Mouse (Mus musculus) frontal cortex, postnatal 36 days (tissue): ENCODE measurements at regions not wholly inside any gene's neighbourhood (a gene's known extent, or its start where the extent isn't known, plus 50 kb on each side); places are given as distances from the start of the nearest gene placed in this dataset.
A peak's percentile ranks its signal among the peaks of the same experiment; 100 is the strongest.
"Not testable (repeated sequence)": the region's sequence is repeated elsewhere in the genome, so short reads cannot be mapped to it uniquely, and the experiment has no call there.

Experiments used
- DNase-seq, 2 experiments: peaks; one replicate each; pipeline ENCODE4 v3.0.0; 2022; ENCODE audit warnings: low spot score in 2 of 2

- no peak for DNase-seq
Measured at GRCm38 (mm10) chr12:5956141-5956540, 580.7 kb upstream of the Klhl29 start.

- DNase-seq, result no peak
Measured at GRCm38 (mm10) chr12:5955564-5955963, 580.1 kb upstream of the Klhl29 start.

- peak in 1 of 2 experiments; percentile 15 for DNase-seq
Measured at GRCm38 (mm10) chr12:5943346-5943925, 568.0 kb upstream of the Klhl29 start.

GRCm38 (mm10) chr12:5921262-5921661 is 545.8 kb upstream of the Klhl29 start:
- no peak for DNase-seq

- no peak for DNase-seq
Measured at GRCm38 (mm10) chr12:5918030-5918429, 542.5 kb upstream of the Klhl29 start.

GRCm38 (mm10) chr12:5906251-5906650 is 530.8 kb upstream of the Klhl29 start:
- DNase-seq, result no peak

GRCm38 (mm10) chr12:5891786-5892185 is 516.3 kb upstream of the Klhl29 start:
- DNase-seq, result not testable (repeated sequence)

- DNase-seq, result no peak
Measured at GRCm38 (mm10) chr12:5866701-5867100, 491.2 kb upstream of the Klhl29 start.

GRCm38 (mm10) chr12:5859795-5860194 is 484.3 kb upstream of the Klhl29 start:
- DNase-seq, result no peak

- peak; percentile 39 to 61 for DNase-seq
Measured at GRCm38 (mm10) chr12:5856421-5856820, 480.9 kb upstream of the Klhl29 start.

- DNase-seq, result no peak
Measured at GRCm38 (mm10) chr12:5810427-5810826, 434.9 kb upstream of the Klhl29 start.

GRCm38 (mm10) chr12:5810009-5810408 is 434.5 kb upstream of the Klhl29 start:
- DNase-seq, result no peak

GRCm38 (mm10) chr12:5807996-5808886 is 432.8 kb upstream of the Klhl29 start:
- no peak for DNase-seq

GRCm38 (mm10) chr12:5805731-5806130 is 430.2 kb upstream of the Klhl29 start:
- no peak for DNase-seq

- peak; percentile 15 to 17 for DNase-seq
Measured at GRCm38 (mm10) chr12:5793051-5793450, 417.6 kb upstream of the Klhl29 start.

GRCm38 (mm10) chr12:5787074-5787813 is 411.8 kb upstream of the Klhl29 start:
- no peak for DNase-seq

- DNase-seq, result no peak
Measured at GRCm38 (mm10) chr12:5781276-5781675, 405.8 kb upstream of the Klhl29 start.

GRCm38 (mm10) chr12:5777556-5777955 is 402.1 kb upstream of the Klhl29 start:
- no peak for DNase-seq

- DNase-seq, result no peak
Measured at GRCm38 (mm10) chr12:5771399-5771978, 396.0 kb upstream of the Klhl29 start.

GRCm38 (mm10) chr12:5770531-5770930 is 395.0 kb upstream of the Klhl29 start:
- no peak for DNase-seq

GRCm38 (mm10) chr12:5764445-5765170 is 389.1 kb upstream of the Klhl29 start:
- no peak for DNase-seq
